Mouse (Mus musculus) limb, embryonic 14.5 days (tissue): Measurements from ENCODE around the gene Lonp2. TPM values are rescaled to one million over a fixed set of nuclear protein-coding genes. Genes with fewer than 3 reads are reported as not detected.

Source experiments
- ATAC-seq: fragments of 200-750 bp; cut with Nextera tagmentation; 2 replicates; pipeline ENCODE4 v1.8.0; 2017; ENCODE audit warnings: low read depth, moderate number of reproducible peaks, moderate TSS enrichment; ENCODE audit not compliant: low FRiP score
- DNase-seq: peaks from one replicate; pipeline ENCODE4 v3.0.0-alpha.2; 2015; ENCODE audit warnings: low spot score
- H3K27ac ChIP-seq: fragments of 300-500 bp; sonication (generic); replicated peaks from 2 replicates; pipeline ENCODE4 v1.5.1; 2014; ENCODE audit warnings: low read depth, mild to moderate bottlenecking, low read length, moderate library complexity, mixed read lengths
- H3K27me3 ChIP-seq: fragments of 300-500 bp; sonication (generic); 2 replicates; pipeline ENCODE4 v1.6.1; 2014; ENCODE audit warnings: low read length, mixed read lengths; ENCODE audit not compliant: control insufficient read depth, insufficient read depth
- H3K36me3 ChIP-seq: fragments of 300-500 bp; sonication (generic); 2 replicates; pipeline ENCODE4 v1.6.1; 2014; ENCODE audit warnings: mild to moderate bottlenecking, low read length, moderate library complexity, mixed read lengths; ENCODE audit not compliant: control insufficient read depth, insufficient read depth
- H3K4me1 ChIP-seq: fragments of 300-500 bp; sonication (generic); 2 replicates; pipeline ENCODE4 v1.6.1; 2014; ENCODE audit warnings: antibody characterized with exemption, low read length, mixed read lengths; ENCODE audit not compliant: control insufficient read depth, insufficient read depth
- H3K4me2 ChIP-seq: fragments of 300-500 bp; sonication (generic); replicated peaks from 2 replicates; pipeline ENCODE4 v1.6.1; 2014; ENCODE audit warnings: low read depth, mild to moderate bottlenecking, low read length, moderate library complexity; ENCODE audit not compliant: severe bottlenecking
- H3K4me3 ChIP-seq: fragments of 300-500 bp; sonication (generic); replicated peaks from 2 replicates; pipeline ENCODE4 v1.5.1; 2014; ENCODE audit warnings: low read length
- H3K9ac ChIP-seq: fragments of 300-500 bp; sonication (generic); 2 replicates; pipeline ENCODE4 v1.6.1; 2014; ENCODE audit warnings: mild to moderate bottlenecking, low read depth, low read length, moderate library complexity; ENCODE audit not compliant: severe bottlenecking
- H3K9me3 ChIP-seq: fragments of 300-500 bp; sonication (generic); 2 replicates; pipeline ENCODE4 v1.6.1; 2016; ENCODE audit warnings: low read length; ENCODE audit not compliant: control insufficient read depth
- POLR2A ChIP-seq: fragments of 200-500 bp; IDR thresholded peaks from 2 replicates; pipeline ENCODE4 v1.8.0; 2012; ENCODE audit warnings: inconsistent platforms, mild to moderate bottlenecking, moderate library complexity, borderline replicate concordance; ENCODE audit not compliant: insufficient read depth, insufficient read length; ENCODE audit errors: extremely low read depth
- WGBS: fragments of 180-500 bp; shearing (Covaris S2); extraction: QIAGEN DNeasy Blood & Tissue Kit; methylation state at CpG from one replicate; pipeline ENCODE4 v1.1.7; 2014; 5-methylcytosine and 5-hydroxymethylcytosine counted together
- polyA plus RNA-seq, 2 experiments: library from polyadenylated mRNA; depleted of rRNA in 1 of 2; stranded (reverse) in 1 of 2; unstranded in 1 of 2; fragments of >200 nt; fragmentation: Nextera tagmentation in 1 of 2; extraction: Ambion mirVana in 1 of 2; gene quantifications; 2 replicates each; pipeline versions ENCODE4 v1.2.1 to v1.2.3; 2012 to 2014

Lonp2 gene
- polyA plus RNA-seq, 2 experiments = 31.8 to 54.1 TPM

GRCm38 (mm10) chr8:86698811-86699421 lies 75.1 kb downstream of the Lonp2 start:
- Histone ChIP-seq H3K9me3 (no peaks in the 10 kb centered on the region), H3K27me3 (no peaks in the 10 kb centered on the region), H3K4me3 (no peak overlapping the region), H3K9ac (no peak overlapping the region), H3K36me3 (peaks cover 5% of the 10 kb centered on the region), H3K4me1 (no peaks in the 10 kb centered on the region), H3K27ac (no peak overlapping the region), H3K4me2 (no peak overlapping the region)
- WGBS = 42% methylated on average over 1 of the region's 1 CpGs
- DNase-seq (no peak), ATAC-seq (no peak)
- TF ChIP-seq POLR2A = no peak

- H3K4me3 ChIP-seq = no peak overlapping the region
- no peak overlapping the region for H3K27ac ChIP-seq
- DNase-seq (no peak), ATAC-seq (no peak)
- no peaks in the 10 kb centered on the region for H3K27me3 ChIP-seq
- H3K9ac ChIP-seq = no peak overlapping the region
- peaks cover 5% of the 10 kb centered on the region for H3K36me3 ChIP-seq
- WGBS = 92% methylated on average over 12 of the region's 12 CpGs
- no peaks in the 10 kb centered on the region for H3K4me1 ChIP-seq
- no peak for TF ChIP-seq POLR2A
- H3K9me3 ChIP-seq = no peaks in the 10 kb centered on the region
- H3K4me2 ChIP-seq = no peak overlapping the region
Measured at GRCm38 (mm10) chr8:86699471-86699870, 75.6 kb downstream of the Lonp2 start.

GRCm38 (mm10) chr8:86702453-86702852 lies 78.6 kb downstream of the Lonp2 start:
- H3K9ac ChIP-seq = no peak overlapping the region
- peaks cover 7% of the 10 kb centered on the region for H3K36me3 ChIP-seq
- ATAC-seq (no peak), DNase-seq (no peak)
- no peak overlapping the region for H3K4me3 ChIP-seq
- H3K27me3 ChIP-seq = no peaks in the 10 kb centered on the region
- H3K27ac ChIP-seq = no peak overlapping the region
- 89% methylated on average over 3 of the region's 3 CpGs for WGBS
- no peaks in the 10 kb centered on the region for H3K4me1 ChIP-seq
- H3K4me2 ChIP-seq = no peak overlapping the region
- no peak for TF ChIP-seq POLR2A
- no peaks in the 10 kb centered on the region for H3K9me3 ChIP-seq

GRCm38 (mm10) chr8:86705317-86705716 lies 81.5 kb downstream of the Lonp2 start:
- H3K27me3 ChIP-seq = no peaks in the 10 kb centered on the region
- H3K27ac ChIP-seq = no peak overlapping the region
- no peak overlapping the region for H3K9ac ChIP-seq
- WGBS = 80% methylated on average over 3 of the region's 3 CpGs
- H3K36me3 ChIP-seq = peaks cover 10% of the 10 kb centered on the region
- no peak for TF ChIP-seq POLR2A
- H3K4me1 ChIP-seq = no peaks in the 10 kb centered on the region
- no peak overlapping the region for H3K4me2 ChIP-seq
- H3K4me3 ChIP-seq = no peak overlapping the region
- no peaks in the 10 kb centered on the region for H3K9me3 ChIP-seq
- ATAC-seq (no peak), DNase-seq (no peak)

GRCm38 (mm10) chr8:86706756-86707155 lies 82.9 kb downstream of the Lonp2 start:
- Histone ChIP-seq H3K9ac (no peak overlapping the region), H3K4me2 (no peak overlapping the region), H3K9me3 (no peaks in the 10 kb centered on the region), H3K4me1 (no peaks in the 10 kb centered on the region), H3K36me3 (peaks cover 10% of the 10 kb centered on the region; the same call in 1 of the 2 replicates), H3K27ac (no peak overlapping the region), H3K4me3 (no peak overlapping the region), H3K27me3 (no peaks in the 10 kb centered on the region)
- TF ChIP-seq POLR2A = no peak
- WGBS = 80% methylated on average over 5 of the region's 5 CpGs
- no peak for DNase-seq
- no peak for ATAC-seq
